ENCODE assay signal across 11 mouse cellular contexts in genomic region chr11:50441637-50442036, GRCm38 (mm10). TPM values are rescaled to one million over a fixed set of nuclear protein-coding genes. Genes with fewer than 3 reads are reported as not detected.
DNase-seq lines count a peak whose midpoint lies in the region; ATAC-seq and TF ChIP-seq lines count a peak whose summit lies in the region.
"Had no signal": no experiment of that assay in that cellular context is flagged by ENCODE, and none has a peak within 500 bp of the region (broad histone marks: within the 10 kb centered on the region; RNA-seq: fewer than 3 reads in every experiment).

No protein-coding gene starts in this region.

- WGBS in embryonic facial prominence, embryonic 14.5 days = 46% methylated on average over 9 of the region's 9 CpGs
- 78% methylated on average over 9 of the region's 9 CpGs for WGBS in embryonic facial prominence, embryonic 10.5 days
- 58% methylated on average over 9 of the region's 9 CpGs for WGBS in lung, postnatal 0 days
- WGBS in intestine, postnatal 0 days = 61% methylated on average over 9 of the region's 9 CpGs

- H3K36me3 ChIP-seq in embryonic facial prominence, embryonic 14.5 days (ENCODE audit: control insufficient read depth, insufficient read depth, low read length) = no peaks in the 10 kb centered on the region
- H3K36me3 ChIP-seq in embryonic facial prominence, embryonic 10.5 days (replicated peaks) = no peaks in the 10 kb centered on the region
- no peaks in the 10 kb centered on the region for H3K36me3 ChIP-seq in lung, postnatal 0 days (ENCODE audit: insufficient read depth, low read length)
- H3K36me3 ChIP-seq in intestine, postnatal 0 days (ENCODE audit: control insufficient read depth, insufficient read depth) = no peaks in the 10 kb centered on the region
- H3K36me3 ChIP-seq: neural tube, embryonic 13.5 days; stomach, embryonic 15.5 days had no signal

- peak; percentile 69 for DNase-seq in embryonic facial prominence, embryonic 14.5 days (ENCODE audit: low spot score)
- DNase-seq in embryonic facial prominence, embryonic 10.5 days (ENCODE audit: low spot score) = no peak
- peak; percentile 49 for DNase-seq in MN1 (ENCODE audit: low spot score)
- peak; percentile 33 to 40 for DNase-seq in heart, postnatal 10 days
- peak; percentile 87 for DNase-seq in lung, postnatal 0 days (ENCODE audit: low spot score)
- DNase-seq: kidney, adult 18-20 months had no signal

- TF ChIP-seq CTCF in lung, postnatal 0 days (IDR thresholded peaks at IDR 0.05) = no peak
- no peak for TF ChIP-seq CTCF in intestine, postnatal 0 days (IDR thresholded peaks at IDR 0.05; ENCODE audit: low read depth)

- H3K4me3 ChIP-seq in embryonic facial prominence, embryonic 14.5 days (ENCODE audit: low read depth, low read length) = no peak overlapping the region
- H3K4me3 ChIP-seq in embryonic facial prominence, embryonic 10.5 days = no peak overlapping the region
- no peak overlapping the region for H3K4me3 ChIP-seq in lung, postnatal 0 days (ENCODE audit: low read depth, low read length)
- H3K4me3 ChIP-seq in intestine, postnatal 0 days (ENCODE audit: low read depth, low read length) = no peak overlapping the region
- H3K4me3 ChIP-seq: neural tube, embryonic 13.5 days; stomach, embryonic 15.5 days had no signal

- H3K27ac ChIP-seq in embryonic facial prominence, embryonic 14.5 days (replicated peaks; ENCODE audit: low read depth, low read length) = no peak overlapping the region
- H3K27ac ChIP-seq in embryonic facial prominence, embryonic 10.5 days (replicated peaks) = no peak overlapping the region
- H3K27ac ChIP-seq in lung, postnatal 0 days (ENCODE audit: low read length) = no peak overlapping the region
- H3K27ac ChIP-seq in intestine, postnatal 0 days (ENCODE audit: low read depth, low read length) = no peak overlapping the region
- H3K27ac ChIP-seq: neural tube, embryonic 13.5 days; stomach, embryonic 15.5 days had no signal

- H3K4me2 ChIP-seq in embryonic facial prominence, embryonic 14.5 days (ENCODE audit: low read depth, low read length) = no peak overlapping the region
- H3K4me2 ChIP-seq in lung, postnatal 0 days (replicated peaks; ENCODE audit: low read depth, low read length) = no peak overlapping the region
- H3K4me2 ChIP-seq in intestine, postnatal 0 days (replicated peaks; ENCODE audit: low read depth) = no peak overlapping the region
- H3K4me2 ChIP-seq: neural tube, embryonic 13.5 days; stomach, embryonic 15.5 days had no signal

- no peak; the same call in 1 of the 2 replicates for ATAC-seq in embryonic facial prominence, embryonic 14.5 days (ENCODE audit: low read depth)
- peak; percentile 79 for ATAC-seq in lung, postnatal 0 days
- ATAC-seq in intestine, postnatal 0 days = no peak
- no peak for ATAC-seq in cerebellum, adult (ENCODE audit: insufficient number of reproducible peaks, low FRiP score, low TSS enrichment)
- no peak for ATAC-seq in erythroblast, adult 5-6 weeks (replicated peaks; ENCODE audit: low FRiP score, poor library complexity, severe bottlenecking)

- H3K4me1 ChIP-seq in embryonic facial prominence, embryonic 14.5 days (ENCODE audit: control insufficient read depth, insufficient read depth, low read length) = no peaks in the 10 kb centered on the region
- peaks cover 3% of the 10 kb centered on the region; the same call in 1 of the 2 replicates for H3K4me1 ChIP-seq in embryonic facial prominence, embryonic 10.5 days
- H3K4me1 ChIP-seq in lung, postnatal 0 days (ENCODE audit: insufficient read depth, low read depth, low read length) = no peaks in the 10 kb centered on the region
- no peaks in the 10 kb centered on the region for H3K4me1 ChIP-seq in intestine, postnatal 0 days (replicated peaks; ENCODE audit: control insufficient read depth, insufficient read depth, low read length)
- H3K4me1 ChIP-seq: neural tube, embryonic 13.5 days; stomach, embryonic 15.5 days had no signal

- H3K9me3 ChIP-seq in embryonic facial prominence, embryonic 14.5 days (ENCODE audit: control insufficient read depth, low read length) = no peaks in the 10 kb centered on the region
- H3K9me3 ChIP-seq in embryonic facial prominence, embryonic 10.5 days = no peaks in the 10 kb centered on the region
- no peaks in the 10 kb centered on the region for H3K9me3 ChIP-seq in lung, postnatal 0 days (ENCODE audit: low read length)
- no peaks in the 10 kb centered on the region for H3K9me3 ChIP-seq in intestine, postnatal 0 days (ENCODE audit: control insufficient read depth)
- H3K9me3 ChIP-seq: neural tube, embryonic 13.5 days; stomach, embryonic 15.5 days had no signal

- no peak overlapping the region for H3K9ac ChIP-seq in embryonic facial prominence, embryonic 14.5 days (ENCODE audit: low read depth, low read length)
- no peak overlapping the region for H3K9ac ChIP-seq in lung, postnatal 0 days (replicated peaks; ENCODE audit: low read depth)
- H3K9ac ChIP-seq in intestine, postnatal 0 days (ENCODE audit: low read depth, low read length) = no peak overlapping the region
- H3K9ac ChIP-seq: neural tube, embryonic 13.5 days; stomach, embryonic 15.5 days had no signal

- no peaks in the 10 kb centered on the region for H3K27me3 ChIP-seq in embryonic facial prominence, embryonic 14.5 days (replicated peaks; ENCODE audit: control insufficient read depth, insufficient read depth, low read length)
- H3K27me3 ChIP-seq in embryonic facial prominence, embryonic 10.5 days (replicated peaks; ENCODE audit: low read depth, poor library complexity, severe bottlenecking) = 0 out of 2 replicates have a peak, but pooled peaks cover 5% of the 10 kb centered on the region
- H3K27me3 ChIP-seq in lung, postnatal 0 days (replicated peaks; ENCODE audit: insufficient read depth, low read length) = no peaks in the 10 kb centered on the region
- H3K27me3 ChIP-seq in intestine, postnatal 0 days (replicated peaks; ENCODE audit: control insufficient read depth, insufficient read depth, low read length) = no peaks in the 10 kb centered on the region
- H3K27me3 ChIP-seq: stomach, embryonic 15.5 days had no signal

- TF ChIP-seq EP300 in lung, postnatal 0 days (IDR thresholded peaks at IDR 0.05) = peak; percentile 90

- intact Hi-C loops in heart, postnatal 10 days (cut with DNase I) = loop anchor here (5.0 to 10.0 kb wide), 4 partner anchors 121 to 593 kb away; partner anchors contain the start of gene Adamts2

RNA-seq across cellular contexts. Expression of gene Rufy1, which starts 10.7 kb away (rescaled TPM):
- 22.2 and 23.1 TPM in 2 replicates for polyA plus RNA-seq in embryonic facial prominence, embryonic 14.5 days (2014; fragmentation: Nextera tagmentation; extraction: Ambion mirVana)
- polyA plus RNA-seq in embryonic facial prominence, embryonic 10.5 days (2016; fragmentation: Nextera tagmentation; extraction: Ambion mirVana) = 21.8 and 27.0 TPM in 2 replicates
- total RNA-seq in heart, postnatal 10 days (2021) = 10 to 100 TPM; 25.8 to 33.1 TPM
- polyA plus RNA-seq in lung, postnatal 0 days (2015; fragmentation: Nextera tagmentation; extraction: Ambion mirVana) = 19.8 and 23.8 TPM in 2 replicates
- 19.1 and 21.1 TPM in 2 replicates for polyA plus RNA-seq in intestine, postnatal 0 days (2015; fragmentation: Nextera tagmentation; extraction: Ambion mirVana)
- total RNA-seq in erythroblast, adult 5-6 weeks (2015; ENCODE audit: low replicate concordance) = 7.3 and 8.6 TPM in 2 replicates
- total RNA-seq in erythroblast, adult 5-6 weeks (2017; ENCODE audit: low replicate concordance) = 7.6 and 7.7 TPM in 2 replicates
